Mouse (Mus musculus) T-helper 2 cell (primary cell): ENCODE results near the gene Dhrs7.

Source experiments
- in situ Hi-C: fragments of 300-600 bp; cut with MboI, MseI; formaldehyde crosslinking; loops from one replicate; pipeline ENCODE4 v1.15.1; 2025; ENCODE audit warnings: high pct_unique_total_duplicates

Dhrs7 gene

GRCm38 (mm10) chr12:72664020-72664734, 532 bp downstream of the Dhrs7 start:
- in situ Hi-C loops, result loop anchor here (25.0 kb wide), 1 partner anchor 577 kb away; the partner anchor contains the start of genes Jkamp and L3hypdh

GRCm38 (mm10) chr12:72655775-72656174, 8.9 kb downstream of the Dhrs7 start:
- in situ Hi-C loops, result loop anchor here (25.0 kb wide), 1 partner anchor 568 kb away; the partner anchor contains the start of genes Jkamp and L3hypdh

GRCm38 (mm10) chr12:72654698-72655097, 10.0 kb downstream of the Dhrs7 start:
- in situ Hi-C loops, result loop anchor here (25.0 kb wide), 1 partner anchor 567 kb away; the partner anchor contains the start of genes Jkamp and L3hypdh

- in situ Hi-C loops, result loop anchor here (25.0 kb wide), 1 partner anchor 562 kb away; the partner anchor contains the start of genes Jkamp and L3hypdh
These were observed 14.9 kb downstream of the Dhrs7 start, which contains the start of gene Gm4756 for GRCm38 (mm10) chr12:72649611-72650330. Gm4756 (minus strand) TSS chr12:72649661.

- in situ Hi-C loops, result no loop called here
These were observed 15.8 kb downstream of the Dhrs7 start for GRCm38 (mm10) chr12:72648921-72649320.

- in situ Hi-C loops, result no loop called here
These were observed 26.7 kb downstream of the Dhrs7 start for GRCm38 (mm10) chr12:72638025-72638424.

GRCm38 (mm10) chr12:72628751-72629150, 36.0 kb downstream of the Dhrs7 start:
- in situ Hi-C loops, result no loop called here

- in situ Hi-C loops, result no loop called here
These were observed 41.7 kb downstream of the Dhrs7 start for GRCm38 (mm10) chr12:72622853-72623496.

- in situ Hi-C loops, result no loop called here
These were observed 43.3 kb downstream of the Dhrs7 start for GRCm38 (mm10) chr12:72621441-72621840.

- in situ Hi-C loops, result no loop called here
These were observed 43.9 kb downstream of the Dhrs7 start for GRCm38 (mm10) chr12:72620856-72621255.

- in situ Hi-C loops, result no loop called here
These were observed 52.7 kb downstream of the Dhrs7 start for GRCm38 (mm10) chr12:72612053-72612452.
